Mouse (Mus musculus) adipocyte (in vitro differentiated cells): ENCODE data around the gene Nudt8.
A peak's percentile ranks its signal among the peaks of the same experiment; 100 is the strongest.
"Not testable (repeated sequence)": the region's sequence is repeated elsewhere in the genome, so short reads cannot be mapped to it uniquely, and the experiment has no call there.

Source experiments
- DNase-seq: peaks from one replicate; pipeline ENCODE4 v3.0.0-alpha.2; 2016; ENCODE audit warnings: low spot score

Nudt8 gene

DNA sequence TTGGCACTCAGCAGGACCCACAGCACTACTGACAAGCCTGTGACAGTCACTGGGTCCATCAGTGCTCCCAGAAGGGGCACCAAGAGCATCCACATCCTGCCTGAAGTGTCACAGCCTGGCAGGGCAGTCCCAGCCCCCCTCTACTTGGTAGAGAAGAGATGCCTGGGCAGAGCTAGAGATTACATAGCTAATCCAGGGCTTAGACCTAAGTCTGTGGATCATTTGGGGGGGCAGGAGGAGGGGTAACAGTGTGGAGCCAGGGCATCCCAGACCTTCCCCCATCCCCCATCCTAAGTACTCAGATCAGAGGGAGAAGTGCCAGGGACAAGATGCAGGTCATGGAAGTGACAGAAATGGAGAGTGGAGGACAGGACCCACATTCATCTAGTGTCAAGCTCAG is 14.4 kb downstream of the Nudt8 start:
- no peak for DNase-seq

DNA sequence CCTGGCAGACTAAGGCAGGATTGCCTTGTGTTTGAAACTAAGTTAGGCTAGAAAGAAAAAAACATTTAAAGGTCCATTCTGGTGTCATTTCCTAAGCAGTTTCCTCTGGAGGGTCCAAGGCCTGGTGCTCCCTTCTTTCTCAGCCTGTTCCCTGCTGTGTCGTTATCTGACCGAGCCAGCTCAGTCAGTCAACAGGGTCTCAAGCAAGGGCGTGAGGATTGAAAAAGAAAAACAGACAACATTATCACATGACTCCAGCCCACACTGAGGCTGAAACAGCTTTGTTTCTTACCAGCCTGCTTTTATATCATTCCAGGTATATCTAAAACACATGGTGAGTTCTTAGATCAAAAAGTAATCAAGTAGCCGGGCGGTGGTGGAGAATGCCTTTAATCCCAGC is 15.3 kb downstream of the Nudt8 start:
- DNase-seq = no peak

DNA sequence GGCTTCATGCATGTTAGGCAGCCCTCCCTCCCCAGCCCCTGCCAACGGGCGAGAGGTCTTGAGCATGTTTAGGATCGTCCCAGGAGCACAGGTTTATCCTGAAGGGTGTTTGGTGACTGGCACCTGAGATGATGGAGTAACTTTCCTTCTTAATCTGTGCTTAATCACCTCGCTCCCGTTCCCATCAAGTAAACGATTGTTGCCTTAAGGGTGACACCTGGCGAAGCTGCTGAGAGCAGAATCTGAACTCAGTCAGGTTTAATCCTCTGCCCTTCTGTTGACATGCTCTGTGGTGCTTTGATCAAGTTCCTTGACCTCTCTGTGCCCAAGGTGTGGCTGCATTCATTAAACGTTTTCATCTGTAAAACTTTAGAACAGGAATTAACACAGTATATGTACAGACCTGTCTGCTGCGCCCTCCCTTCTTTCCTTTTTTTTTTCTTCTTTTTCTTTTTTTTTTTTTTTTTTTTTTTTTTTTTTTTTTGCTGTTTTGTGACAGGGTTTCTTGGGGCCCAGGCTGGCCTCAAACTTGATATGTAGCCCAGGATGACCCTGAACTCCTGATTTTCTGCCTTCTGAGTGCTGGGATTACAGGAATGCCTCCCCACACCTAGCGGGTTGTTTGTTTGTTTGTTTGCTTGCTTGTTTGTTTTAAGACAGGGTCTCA is 17.7 kb downstream of the Nudt8 start:
- DNase-seq = no peak

DNA sequence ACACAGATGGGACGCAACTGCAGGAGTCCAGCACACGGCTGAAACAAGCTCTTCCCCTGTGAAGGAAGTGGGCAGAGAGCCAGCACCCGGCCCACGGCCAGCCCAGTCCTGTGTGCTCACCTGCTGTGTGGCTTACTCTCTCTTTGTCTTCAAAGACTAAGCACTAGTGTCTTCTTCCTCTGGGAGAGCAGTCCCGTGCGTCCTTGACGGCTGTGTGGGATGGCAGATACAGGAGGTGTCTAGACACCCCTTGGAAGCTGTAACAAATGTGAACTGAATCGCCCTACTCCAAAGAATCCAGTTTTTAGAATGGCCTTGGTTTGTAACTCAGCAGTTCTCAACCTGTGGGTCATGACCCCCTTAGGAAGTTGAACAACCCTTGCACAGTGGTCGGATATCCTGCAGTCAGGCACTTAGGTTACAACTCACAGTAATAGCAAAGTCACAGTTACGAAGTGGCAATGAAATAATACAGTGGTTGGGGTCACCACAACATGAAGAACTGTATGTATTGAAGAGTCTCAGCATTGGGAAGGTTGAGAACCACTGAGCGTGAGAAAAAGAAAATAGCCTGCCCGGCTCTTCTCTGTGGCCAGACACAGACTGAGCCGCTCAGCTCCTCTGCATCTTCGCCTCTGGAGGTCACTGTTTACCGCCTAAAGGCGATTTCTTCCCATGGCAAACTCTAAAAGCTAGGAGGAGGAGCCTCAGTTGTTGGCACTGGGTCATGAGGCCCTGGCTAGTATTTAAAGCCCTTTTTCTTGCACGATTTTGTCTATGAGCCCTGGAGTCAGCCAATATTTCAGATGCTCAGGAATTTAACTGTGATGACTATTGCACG is 18.6 kb downstream of the Nudt8 start:
- peak; percentile 98 for DNase-seq

DNA sequence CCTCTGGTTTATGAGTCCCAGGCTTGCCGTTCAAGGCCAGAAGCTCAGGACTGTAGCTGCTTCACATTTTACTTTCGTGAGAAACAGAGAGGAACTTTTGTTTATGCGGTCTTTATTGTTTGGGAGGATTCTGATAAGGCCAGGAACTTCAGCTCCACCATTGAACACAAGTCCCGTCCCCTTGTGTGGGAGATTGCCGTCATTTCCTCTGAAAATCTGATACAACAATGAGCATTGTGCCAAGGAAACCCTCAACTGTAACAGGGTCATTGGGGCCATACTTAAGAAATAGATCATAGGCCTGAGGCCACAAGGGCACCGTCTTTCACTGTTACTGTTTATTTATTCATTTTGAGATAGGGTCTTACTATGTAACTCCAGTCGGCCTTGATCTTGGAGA is 22.8 kb downstream of the Nudt8 start:
- no peak for DNase-seq

DNA sequence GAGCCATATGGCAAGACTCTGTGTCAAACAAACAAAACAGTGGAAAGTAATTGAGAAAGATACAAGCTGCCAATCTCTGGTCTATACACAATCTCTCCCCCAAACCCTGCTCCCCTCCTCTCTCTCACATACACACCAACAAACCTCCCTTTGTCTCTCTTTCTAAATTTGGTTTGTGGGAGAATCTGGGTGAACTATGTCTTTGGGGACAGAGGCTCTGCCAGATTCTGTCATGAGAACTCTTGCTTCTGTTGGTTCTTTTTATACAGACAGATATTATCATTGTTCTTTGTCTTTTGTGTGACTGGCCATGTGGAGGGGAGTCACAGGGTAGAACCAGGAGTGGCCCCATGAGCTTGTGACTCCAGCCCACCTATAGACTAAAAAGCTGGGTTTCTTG is 27.2 kb downstream of the Nudt8 start:
- DNase-seq = no peak

DNA sequence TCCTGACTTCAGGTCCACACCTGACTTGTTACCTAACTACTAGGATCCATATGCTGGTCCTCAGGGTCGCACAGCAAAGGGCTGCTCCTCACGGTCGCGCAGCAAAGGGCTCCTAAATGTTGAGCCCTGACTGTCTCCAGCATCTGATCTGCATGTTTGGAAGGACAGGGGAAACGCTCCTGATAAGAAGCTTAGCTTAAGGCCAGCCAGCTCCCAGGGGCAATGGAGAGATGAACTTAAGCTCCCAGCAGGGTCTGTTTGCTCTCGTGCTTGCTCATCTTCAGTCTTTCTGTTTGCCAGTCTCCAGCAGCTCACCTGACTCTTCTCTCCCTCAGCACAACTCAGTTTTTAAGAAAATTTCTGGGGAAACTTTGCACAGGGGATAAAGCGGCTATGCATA is 32.3 kb downstream of the Nudt8 start:
- no peak for DNase-seq

DNA sequence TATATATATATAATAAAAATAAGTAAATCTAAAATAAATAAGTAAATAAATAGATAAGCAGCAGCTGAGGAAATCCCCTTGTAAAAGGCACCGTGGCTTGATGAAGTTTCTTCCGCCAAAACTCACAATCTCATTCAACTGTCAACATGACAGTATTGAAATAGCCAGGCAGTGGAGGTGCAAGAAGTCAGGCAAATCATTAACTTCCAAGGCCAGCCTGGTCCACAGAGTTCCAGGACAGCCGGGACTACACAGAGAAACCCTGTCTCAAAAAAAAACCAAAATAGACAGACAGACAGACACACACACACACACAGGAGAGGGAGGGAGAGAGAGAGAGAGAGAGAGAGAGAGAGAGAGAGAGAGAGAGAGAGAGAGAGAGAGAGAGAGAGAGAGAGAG is 32.9 kb downstream of the Nudt8 start:
- DNase-seq = no peak

DNA sequence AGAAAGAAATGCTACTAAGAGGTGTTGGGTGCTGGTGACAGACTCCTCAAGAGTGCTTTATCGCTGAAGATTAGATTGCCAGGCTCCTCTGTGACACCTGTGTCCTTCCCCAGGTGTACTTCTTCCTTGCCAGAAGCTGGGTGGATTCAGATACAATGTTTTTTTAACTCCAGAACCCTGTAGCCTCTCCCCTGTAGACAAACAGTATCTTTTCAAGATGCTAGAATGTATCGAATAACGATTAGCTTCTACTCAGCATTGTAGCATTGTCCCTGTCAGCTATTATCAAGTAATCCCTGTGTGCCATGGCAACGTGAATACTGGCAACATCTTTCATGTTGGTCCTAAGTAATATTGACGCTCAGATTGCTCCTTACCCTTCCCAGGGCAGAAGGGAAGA is 33.4 kb downstream of the Nudt8 start:
- no peak for DNase-seq

DNA sequence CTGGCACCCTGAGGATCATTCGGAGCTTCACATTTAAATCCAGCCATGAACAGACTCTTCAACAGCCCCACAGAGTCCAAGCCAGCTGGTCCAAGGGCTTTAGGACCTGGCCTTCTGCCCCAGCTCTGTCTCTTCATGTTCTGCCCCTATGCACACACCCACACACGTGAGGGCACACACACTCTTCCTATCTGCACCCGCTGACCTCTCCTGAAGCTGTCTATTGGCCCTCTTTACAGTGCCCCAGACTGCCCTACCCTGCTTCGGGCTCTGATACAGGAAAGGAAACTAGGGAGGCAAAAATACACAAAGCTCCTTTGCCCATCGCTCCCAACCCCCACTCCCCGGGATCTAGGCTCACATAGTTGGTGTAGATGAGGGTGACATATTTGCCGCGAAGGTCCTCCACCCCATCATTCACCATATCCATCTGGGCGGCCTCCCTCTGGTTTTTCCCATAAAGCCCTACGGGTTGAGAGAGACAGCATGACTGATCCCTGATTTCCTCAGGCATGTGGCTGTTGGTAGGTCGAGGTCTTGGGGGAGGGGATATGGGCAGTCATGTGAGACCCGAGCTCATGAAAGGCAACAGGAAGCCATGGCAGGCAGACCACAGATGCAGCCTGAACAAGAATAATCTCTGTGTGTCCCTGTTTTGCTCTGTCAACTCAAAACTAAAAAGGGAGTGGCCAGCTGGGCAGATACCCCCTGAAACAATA is 36.1 kb downstream of the Nudt8 start:
- DNase-seq = no peak

DNA sequence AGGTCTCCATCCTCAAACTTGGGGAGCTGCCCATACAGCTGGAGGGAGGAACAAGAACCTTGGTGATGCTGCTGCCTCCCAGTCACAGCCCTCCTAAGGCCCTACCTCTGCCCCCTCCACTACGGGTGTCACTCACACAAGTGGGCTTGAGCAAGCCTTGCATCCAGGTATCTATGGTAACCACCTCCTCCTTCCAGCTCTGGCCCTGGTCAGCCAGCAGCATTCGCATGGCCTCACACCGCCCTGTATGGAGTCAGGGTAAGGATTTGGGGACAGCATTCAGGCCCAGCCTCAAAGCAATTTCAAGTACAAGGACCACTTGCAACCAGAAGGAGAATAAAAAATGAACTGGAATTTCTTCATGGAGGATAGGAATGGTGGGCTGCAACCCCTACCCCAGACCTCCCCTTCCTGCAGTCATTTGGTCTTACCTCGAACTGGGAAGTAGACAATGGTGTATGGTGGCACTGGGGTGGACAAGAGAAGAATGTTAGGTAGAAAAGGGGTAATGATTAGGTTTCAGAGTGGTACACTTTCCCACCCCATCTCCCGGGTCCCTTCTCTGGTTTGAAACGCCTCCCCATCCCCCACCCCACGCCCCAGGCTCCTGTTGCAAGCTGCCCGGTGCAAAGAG is 36.9 kb downstream of the Nudt8 start:
- not testable (repeated sequence) for DNase-seq

DNA sequence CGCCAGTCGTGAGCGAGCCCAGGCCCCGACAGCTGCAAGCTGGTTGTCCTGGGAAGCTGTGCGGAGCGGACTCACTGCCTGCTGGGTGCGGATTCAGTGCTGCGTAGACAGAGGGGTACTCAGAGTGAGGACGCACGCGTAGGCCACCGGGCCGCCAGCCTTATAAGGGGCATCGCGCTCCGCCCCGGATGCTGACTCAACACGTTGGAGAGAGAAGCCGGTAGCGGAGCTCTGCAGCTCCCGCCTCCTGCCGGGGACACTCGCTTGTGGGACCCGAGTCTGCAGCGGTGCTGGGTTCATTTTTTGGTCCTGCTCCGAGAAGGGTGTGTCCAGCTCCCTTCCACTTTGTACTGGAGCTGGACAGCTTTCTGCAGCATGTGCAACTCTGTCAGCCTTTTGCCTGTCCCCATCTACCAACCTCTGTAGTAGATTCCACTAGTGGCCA is 37.4 kb downstream of the Nudt8 start, which contains the start of gene Gstp1:
Gene Gstp1, minus strand, starts transcription at position 198 of the 445 bp plus-strand sequence.
- peak; percentile 92 for DNase-seq

DNA sequence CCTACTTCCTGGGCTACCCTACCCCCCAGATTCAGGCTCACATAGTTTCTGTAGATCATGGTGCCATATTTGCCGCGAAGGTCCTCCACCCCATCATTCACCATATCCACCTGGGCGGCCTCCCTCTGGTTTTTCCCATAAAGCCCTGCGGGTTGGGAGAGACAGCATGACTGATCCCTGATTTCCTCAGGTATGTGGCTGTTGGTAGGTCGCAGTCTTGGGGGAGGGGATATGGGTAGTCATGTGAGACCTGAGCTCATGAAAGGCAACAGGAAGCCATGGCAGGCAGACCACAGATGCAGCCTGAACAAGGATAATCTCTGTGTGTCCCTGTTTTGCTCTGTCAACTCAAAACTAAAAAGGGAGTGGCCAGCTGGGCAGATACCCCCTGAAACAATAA is 40.6 kb downstream of the Nudt8 start:
- not testable (repeated sequence) for DNase-seq

DNA sequence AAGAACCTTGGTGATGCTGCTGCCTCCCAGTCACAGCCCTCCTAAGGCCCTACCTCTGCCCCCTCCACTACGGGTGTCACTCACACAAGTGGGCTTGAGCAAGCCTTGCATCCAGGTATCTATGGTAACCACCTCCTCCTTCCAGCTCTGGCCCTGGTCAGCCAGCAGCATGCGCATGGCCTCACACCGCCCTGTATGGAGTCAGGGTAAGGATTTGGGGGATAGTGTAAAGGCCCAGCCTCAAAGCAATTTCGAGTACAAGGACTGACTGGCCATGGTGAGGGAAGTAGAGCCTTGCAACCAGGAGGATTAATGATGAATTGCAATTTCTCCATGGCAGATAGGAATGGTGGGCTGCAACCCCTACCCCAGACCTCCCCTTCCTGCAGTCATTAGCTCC is 41.1 kb downstream of the Nudt8 start:
- DNase-seq = not testable (repeated sequence)

DNA sequence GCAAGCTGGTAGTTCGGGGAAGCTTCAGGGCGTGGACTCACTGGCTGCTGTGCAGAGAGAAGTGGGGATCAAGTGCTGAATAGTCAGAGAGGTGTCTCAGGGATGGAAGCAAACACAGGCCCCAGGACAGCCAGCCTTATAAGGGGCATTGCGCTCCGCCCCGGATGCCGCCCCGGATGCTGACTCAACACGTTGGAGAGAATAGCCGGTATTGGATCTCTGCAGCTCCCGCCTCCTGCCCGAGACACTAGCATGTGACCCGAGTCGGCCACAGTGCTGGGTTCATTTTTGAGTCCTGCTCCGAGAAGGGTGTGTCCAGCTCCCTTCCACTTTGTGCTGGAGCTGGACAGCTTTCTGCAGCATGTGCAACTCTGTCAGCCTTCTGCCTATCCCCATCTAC is 41.7 kb downstream of the Nudt8 start:
- no peak for DNase-seq

DNA sequence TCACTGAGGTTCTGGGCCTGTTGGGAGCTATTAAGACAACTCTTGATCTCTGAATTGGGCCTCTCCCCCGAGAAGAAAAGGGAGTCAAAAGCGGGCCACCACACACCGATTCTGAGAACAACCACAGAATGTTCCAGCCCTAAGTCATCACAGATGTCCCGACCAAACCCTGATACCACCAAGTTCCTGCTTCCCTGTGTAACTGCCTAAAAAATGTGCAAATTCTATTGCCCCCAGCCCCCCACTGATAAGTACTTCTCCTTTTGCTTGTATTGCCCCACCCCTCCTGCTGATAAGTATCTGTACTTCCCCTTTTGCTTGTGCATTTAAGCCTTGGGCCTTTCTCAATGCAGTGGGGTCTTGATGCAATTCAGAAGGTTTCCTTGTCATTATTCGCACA is 43.7 kb downstream of the Nudt8 start:
- DNase-seq = not testable (repeated sequence)

DNA sequence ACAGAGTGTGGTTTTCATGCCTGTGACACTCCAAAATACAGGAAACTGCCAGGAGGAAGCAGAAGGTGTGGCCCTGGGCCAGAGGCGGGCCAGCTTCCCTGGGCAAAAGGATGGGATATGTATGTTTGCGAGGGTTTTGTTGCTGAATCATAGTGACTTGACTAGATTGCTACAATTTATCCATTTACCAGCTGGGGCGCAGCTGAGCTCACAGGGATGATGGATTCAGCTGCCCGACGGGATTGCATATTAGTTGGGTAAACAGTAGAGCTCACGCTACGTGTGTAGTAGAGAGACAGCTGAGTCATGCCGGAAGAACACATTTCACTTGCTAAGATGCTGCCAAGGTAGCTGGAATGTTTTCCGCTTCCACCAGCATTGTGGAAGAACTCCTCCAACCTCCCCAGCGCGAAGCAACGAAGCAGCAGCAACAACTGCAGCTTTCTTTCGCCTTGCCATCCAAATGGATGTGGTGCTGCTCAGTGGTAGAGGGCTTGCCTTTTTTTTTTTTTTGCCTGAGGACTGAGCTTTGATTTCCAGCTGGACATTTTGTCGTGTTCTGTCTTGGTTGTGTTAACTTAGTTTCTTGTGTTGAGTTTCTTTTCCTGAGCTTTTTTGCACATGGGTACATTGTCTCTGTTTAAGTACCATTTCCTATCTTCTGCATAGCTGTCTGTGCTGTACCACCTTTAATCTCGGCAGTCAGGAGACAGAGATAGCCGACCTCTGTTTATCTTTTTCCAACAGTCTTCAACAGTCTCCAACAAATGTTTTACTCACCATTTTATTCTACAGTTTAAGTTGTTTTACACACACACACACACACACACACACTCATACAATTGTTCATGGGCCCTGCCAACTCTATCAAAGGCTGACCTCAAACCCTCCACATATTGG is 45.8 kb downstream of the Nudt8 start, which contains the start of gene Gstp2:
Gene Gstp2, minus strand, starts transcription at position 58 of the 900 bp plus-strand sequence.
- peak; percentile 92 for DNase-seq

DNA sequence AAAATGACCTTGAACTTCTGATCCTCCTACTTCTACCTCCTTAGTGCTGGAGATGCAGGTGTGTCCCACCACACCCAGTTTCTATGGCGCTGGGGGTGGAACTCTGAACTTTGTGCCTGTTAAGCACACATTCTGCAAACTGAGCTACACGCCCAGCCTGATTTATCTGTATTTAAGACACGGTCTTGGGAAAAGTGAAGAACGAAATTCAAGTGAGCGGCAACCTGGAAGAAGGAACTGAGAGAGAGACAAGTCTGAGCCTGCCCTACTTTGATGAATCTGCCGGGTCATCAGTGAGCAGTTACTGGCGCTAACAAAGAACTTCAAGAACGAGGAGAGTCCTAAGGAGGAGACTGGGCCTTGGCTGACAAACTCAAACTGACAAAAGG is 46.5 kb downstream of the Nudt8 start:
- DNase-seq = no peak

DNA sequence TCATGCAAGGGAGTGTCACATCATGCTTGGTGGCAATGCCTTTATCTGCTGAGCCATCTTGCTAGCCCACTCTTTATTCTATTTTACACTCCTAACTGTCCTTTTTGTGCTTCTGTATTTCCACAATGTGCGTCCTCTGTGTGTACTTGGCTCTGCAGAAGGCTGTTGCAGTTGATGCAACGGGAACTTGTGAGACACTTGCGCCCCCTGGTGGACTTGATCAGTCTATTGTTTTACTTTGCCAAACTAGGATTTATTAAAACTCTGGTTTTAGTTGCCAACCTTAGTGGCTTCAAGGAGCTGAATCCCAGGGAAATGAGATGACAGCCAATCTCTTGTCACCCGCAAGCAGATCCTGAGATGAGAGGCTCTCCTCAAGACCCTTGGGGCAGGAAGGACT is 47.5 kb downstream of the Nudt8 start:
- DNase-seq = peak; percentile 91

DNA sequence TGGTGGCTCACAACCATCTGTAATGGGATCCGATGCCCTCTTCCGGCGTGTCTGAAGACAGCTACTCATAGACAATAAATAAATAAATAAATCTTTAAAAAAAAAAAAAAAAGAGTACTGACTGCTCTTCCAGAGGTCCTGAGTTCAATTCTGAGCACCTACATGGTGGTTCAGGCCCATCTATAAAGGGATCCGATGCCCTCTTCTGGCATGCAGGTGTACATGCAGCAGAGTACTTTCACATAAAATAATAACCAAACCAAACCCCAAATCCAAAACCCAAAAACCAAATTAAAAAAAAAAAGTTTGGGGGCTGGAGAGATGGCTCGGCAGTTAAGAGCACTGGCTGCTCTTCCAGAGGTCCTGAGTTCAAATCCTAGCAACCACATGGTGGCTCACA is 48.7 kb downstream of the Nudt8 start:
- not testable (repeated sequence) for DNase-seq

DNA sequence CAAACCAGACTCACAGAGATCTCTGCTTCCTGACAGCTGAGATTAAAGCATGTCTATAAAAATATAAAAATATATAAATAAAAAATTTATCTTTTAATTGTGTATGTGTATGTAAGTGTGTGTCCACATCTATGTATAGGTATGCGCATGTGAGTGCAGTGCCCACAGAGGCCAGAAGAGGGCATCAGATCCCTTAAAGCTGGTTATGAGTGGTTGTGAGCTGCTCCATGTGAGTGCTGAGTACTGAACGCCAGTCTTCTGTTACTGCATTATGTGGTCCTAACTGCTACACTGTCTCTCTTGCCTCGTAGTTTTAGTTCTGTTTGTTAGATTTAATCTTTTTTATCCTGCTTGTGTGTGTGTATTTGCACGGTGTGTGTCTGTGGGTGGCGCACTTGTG is 50.6 kb downstream of the Nudt8 start:
- DNase-seq = no peak
